Mouse (Mus musculus) testis, adult 2 months (tissue): ENCODE measurements around the gene Btbd18. TPM values are rescaled to one million over a fixed set of nuclear protein-coding genes. Genes with fewer than 3 reads are reported as not detected.
A peak's percentile ranks its signal among the peaks of the same experiment; 100 is the strongest.

Experiments
- H3K27ac ChIP-seq: fragments of 200-500 bp; 2 replicates; pipeline ENCODE4 v1.5.1; 2012; ENCODE audit warnings: low read depth, low read length; ENCODE audit not compliant: control insufficient read depth, insufficient read depth
- H3K27me3 ChIP-seq: fragments of 200-500 bp; 2 replicates; pipeline ENCODE4 v1.6.1; 2012; ENCODE audit warnings: mild to moderate bottlenecking, low read length, moderate library complexity; ENCODE audit not compliant: control insufficient read depth, insufficient read depth
- H3K36me3 ChIP-seq: fragments of 200-500 bp; 2 replicates; pipeline ENCODE4 v1.6.1; 2012; ENCODE audit warnings: mild to moderate bottlenecking, low read length; ENCODE audit not compliant: control insufficient read depth, insufficient read depth
- H3K4me1 ChIP-seq: fragments of 200-500 bp; 2 replicates; pipeline ENCODE4 v1.6.1; 2012; ENCODE audit warnings: low read length; ENCODE audit not compliant: control insufficient read depth, insufficient read depth
- H3K4me3 ChIP-seq: fragments of 200-500 bp; 2 replicates; pipeline ENCODE4 v1.5.1; 2012; ENCODE audit warnings: low read depth, mild to moderate bottlenecking, low read length, moderate library complexity, mixed read lengths; ENCODE audit not compliant: control insufficient read depth
- CTCF ChIP-seq: fragments of 200-500 bp; IDR thresholded peaks from 2 replicates; pipeline ENCODE4 v1.5.1; 2012; ENCODE audit warnings: low read depth, mild to moderate bottlenecking, inconsistent platforms, low read length, moderate library complexity; ENCODE audit not compliant: control insufficient read depth, insufficient read depth, insufficient replicate concordance
- POLR2A ChIP-seq: fragments of 200-500 bp; IDR thresholded peaks from 2 replicates; pipeline ENCODE4 v1.6.1; 2012; ENCODE audit warnings: low read depth, mild to moderate bottlenecking, inconsistent platforms, low read length, moderate library complexity; ENCODE audit not compliant: control insufficient read depth
- polyA plus RNA-seq: library from polyadenylated mRNA; depleted of rRNA; stranded (reverse); fragments of >200 nt; gene quantifications from 2 replicates; pipeline ENCODE4 v1.2.3, GENCODE M21; 2012

The Btbd18 gene
- polyA plus RNA-seq, 1 experiment, result 4.2 TPM

GRCm38 (mm10) chr2:84647051-84647568, 11.8 kb upstream of the Btbd18 start:
- Histone ChIP-seq H3K27me3 (no peaks in the 10 kb centered on the region), H3K36me3 (no peaks in the 10 kb centered on the region), H3K27ac (no peak overlapping the region), H3K4me3 (no peak overlapping the region), H3K4me1 (peaks cover 8% of the 10 kb centered on the region)
- TF ChIP-seq POLR2A, result no peak
- no peak for TF ChIP-seq CTCF

GRCm38 (mm10) chr2:84648369-84648768, 10.5 kb upstream of the Btbd18 start:
- Histone ChIP-seq H3K36me3 (no peaks in the 10 kb centered on the region), H3K27ac (no peak overlapping the region), H3K4me3 (no peak overlapping the region), H3K4me1 (peaks cover 8% of the 10 kb centered on the region), H3K27me3 (no peaks in the 10 kb centered on the region)
- TF ChIP-seq POLR2A (no peak), CTCF (no peak)

GRCm38 (mm10) chr2:84649674-84650073, 9.2 kb upstream of the Btbd18 start:
- H3K4me1 ChIP-seq, result peaks cover 6% of the 10 kb centered on the region
- H3K36me3 ChIP-seq, result no peaks in the 10 kb centered on the region
- peak overlapping the region; percentile 77 for H3K27ac ChIP-seq
- no peak for TF ChIP-seq POLR2A
- TF ChIP-seq CTCF, result no peak
- no peaks in the 10 kb centered on the region for H3K27me3 ChIP-seq
- peak overlapping the region; percentile 69 for H3K4me3 ChIP-seq

GRCm38 (mm10) chr2:84650464-84651195, 8.2 kb upstream of the Btbd18 start, which contains the start of gene Ctnnd1:
TSS of gene Ctnnd1 (minus strand) at chr2:84650765.
- Histone ChIP-seq H3K4me3 (peak within 1 kb of the TSS; percentile 86), H3K4me1 (peaks cover 6% of the 10 kb centered on the region), H3K27ac (peak within 1 kb of the TSS; percentile 87), H3K36me3 (no peaks in the 10 kb centered on the region), H3K27me3 (no peaks in the 10 kb centered on the region)
- TF ChIP-seq POLR2A, result peak; percentile 78
- TF ChIP-seq CTCF, result no peak

GRCm38 (mm10) chr2:84653354-84653753, 5.5 kb upstream of the Btbd18 start:
- no peaks in the 10 kb centered on the region for H3K27me3 ChIP-seq
- TF ChIP-seq CTCF (no peak), POLR2A (no peak)
- H3K4me1 ChIP-seq, result peaks cover 10% of the 10 kb centered on the region
- H3K4me3 ChIP-seq, result no peak overlapping the region
- H3K36me3 ChIP-seq, result no peaks in the 10 kb centered on the region
- no peak overlapping the region for H3K27ac ChIP-seq

GRCm38 (mm10) chr2:84655864-84656263, 3.0 kb upstream of the Btbd18 start:
- no peak for TF ChIP-seq POLR2A
- Histone ChIP-seq H3K4me1 (peaks cover 8% of the 10 kb centered on the region), H3K27ac (no peak overlapping the region), H3K4me3 (no peak overlapping the region), H3K36me3 (no peaks in the 10 kb centered on the region), H3K27me3 (no peaks in the 10 kb centered on the region)

- TF ChIP-seq CTCF (no peak), POLR2A (no peak)
- Histone ChIP-seq H3K4me1 (peaks cover 8% of the 10 kb centered on the region), H3K4me3 (no peak overlapping the region), H3K27ac (no peak overlapping the region), H3K27me3 (no peaks in the 10 kb centered on the region), H3K36me3 (no peaks in the 10 kb centered on the region)
Measured at GRCm38 (mm10) chr2:84660253-84660652, 1.4 kb downstream of the Btbd18 start.

GRCm38 (mm10) chr2:84662866-84663265, 4.0 kb downstream of the Btbd18 start:
- Histone ChIP-seq H3K4me3 (no peak overlapping the region), H3K4me1 (peaks cover 7% of the 10 kb centered on the region), H3K27ac (no peak overlapping the region), H3K27me3 (no peaks in the 10 kb centered on the region), H3K36me3 (no peaks in the 10 kb centered on the region)
- TF ChIP-seq CTCF, result no peak
